Mouse (Mus musculus): ENCODE measurements around the gene Gm45618.

Gm45618 gene

GRCm38 (mm10) chr7:142094301-142095143 lies 26.0 kb downstream of the Gm45618 start:
- in situ Hi-C loops (cut with MboI; ENCODE audit: low sequenced_read_pairs): no loop called here

GRCm38 (mm10) chr7:142093696-142094240 lies 26.8 kb downstream of the Gm45618 start:
- in situ Hi-C loops (cut with MboI; ENCODE audit: low sequenced_read_pairs): no loop called here

GRCm38 (mm10) chr7:142092991-142093390 lies 27.5 kb downstream of the Gm45618 start:
- in situ Hi-C loops (cut with MboI; ENCODE audit: low sequenced_read_pairs): no loop called here

DNA sequence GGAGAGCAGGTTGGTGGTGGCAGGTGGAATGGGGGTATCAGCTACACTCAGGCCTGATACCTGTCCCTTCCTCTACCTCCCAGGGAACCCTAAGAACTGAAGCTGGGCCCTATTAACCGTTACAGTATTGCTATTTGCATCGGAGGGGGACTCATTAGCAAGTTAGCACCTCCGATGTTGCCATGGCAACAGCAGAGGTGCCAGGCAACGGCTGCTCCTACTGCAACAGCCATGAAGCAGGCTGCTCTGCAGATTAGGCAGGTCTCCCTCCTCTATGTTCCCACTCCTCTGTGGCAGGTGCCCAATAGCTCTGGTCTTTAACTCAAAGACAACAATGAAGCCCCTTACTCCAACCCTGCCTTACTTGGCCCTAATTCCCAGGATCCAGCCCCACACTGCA lies 28.7 kb downstream of the Gm45618 start:
- in situ Hi-C loops (cut with MboI; ENCODE audit: low sequenced_read_pairs): no loop called here

- in situ Hi-C loops (cut with MboI; ENCODE audit: low sequenced_read_pairs): no loop called here
Observed at GRCm38 (mm10) chr7:142089648-142090447, 30.7 kb downstream of the Gm45618 start.

GRCm38 (mm10) chr7:142088886-142089285 lies 31.6 kb downstream of the Gm45618 start:
- in situ Hi-C loops (cut with MboI; ENCODE audit: low sequenced_read_pairs): no loop called here

DNA sequence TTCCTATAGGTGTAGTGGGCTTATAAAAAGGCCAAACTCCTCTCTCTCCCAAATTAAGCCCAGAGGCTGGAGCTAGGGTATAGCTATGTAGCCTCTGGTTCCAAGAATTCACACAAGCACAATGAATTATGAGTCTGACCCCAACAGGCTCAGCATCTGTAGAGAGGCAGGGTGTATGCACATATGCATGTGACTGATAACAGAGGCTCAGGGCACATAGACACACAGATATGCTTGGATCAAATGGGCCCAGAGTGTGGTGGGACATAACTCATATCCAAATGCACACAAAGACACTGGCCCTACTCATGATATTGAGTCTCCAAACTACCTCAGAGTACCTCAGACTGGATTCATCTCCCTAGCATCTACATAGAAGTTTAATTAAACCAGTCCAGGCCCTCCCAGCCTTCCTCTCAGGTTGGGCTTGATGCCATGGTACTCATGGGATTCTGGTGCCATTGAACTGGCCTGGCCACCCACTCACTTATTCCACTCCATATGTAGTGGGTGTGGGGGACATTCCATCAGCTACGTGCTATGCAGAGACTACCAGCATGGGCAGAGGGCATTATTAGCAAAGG lies 33.4 kb downstream of the Gm45618 start:
- in situ Hi-C loops (cut with MboI; ENCODE audit: low sequenced_read_pairs): no loop called here

- in situ Hi-C loops (cut with MboI; ENCODE audit: low sequenced_read_pairs): no loop called here
Observed at GRCm38 (mm10) chr7:142086159-142086905, 34.2 kb downstream of the Gm45618 start.

GRCm38 (mm10) chr7:142084820-142085219 lies 35.7 kb downstream of the Gm45618 start:
- in situ Hi-C loops (cut with MboI; ENCODE audit: low sequenced_read_pairs): no loop called here

GRCm38 (mm10) chr7:142084395-142084794 lies 36.1 kb downstream of the Gm45618 start:
- in situ Hi-C loops (cut with MboI; ENCODE audit: low sequenced_read_pairs): no loop called here

GRCm38 (mm10) chr7:142083588-142084317 lies 36.8 kb downstream of the Gm45618 start:
- in situ Hi-C loops (cut with MboI; ENCODE audit: low sequenced_read_pairs): no loop called here

- in situ Hi-C loops (cut with MboI; ENCODE audit: low sequenced_read_pairs): no loop called here
Observed at GRCm38 (mm10) chr7:142082607-142083006, 37.9 kb downstream of the Gm45618 start.

GRCm38 (mm10) chr7:142082179-142082578 lies 38.4 kb downstream of the Gm45618 start:
- in situ Hi-C loops (cut with MboI; ENCODE audit: low sequenced_read_pairs): no loop called here

DNA sequence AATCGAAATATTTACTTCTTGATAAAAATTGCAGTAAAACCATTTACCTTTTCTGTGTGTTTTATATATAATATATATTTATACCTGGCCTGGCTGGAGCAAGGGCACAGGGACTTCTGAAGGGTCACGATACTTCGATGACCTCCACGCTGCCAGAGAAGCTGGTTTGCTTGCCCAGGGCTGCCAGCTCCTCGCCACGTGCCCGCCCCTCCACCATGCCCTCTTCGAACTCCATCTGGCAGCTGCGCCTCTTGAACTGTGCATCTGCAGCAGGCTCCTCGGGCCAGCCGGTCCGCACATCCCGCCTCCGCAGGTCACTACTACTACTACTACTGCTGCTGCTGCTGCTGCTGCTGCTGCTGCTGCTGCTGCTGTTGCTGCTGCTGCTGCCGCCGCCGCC lies 38.8 kb downstream of the Gm45618 start:
- in situ Hi-C loops (cut with MboI; ENCODE audit: low sequenced_read_pairs): no loop called here

- in situ Hi-C loops (cut with MboI; ENCODE audit: low sequenced_read_pairs): no loop called here
Observed at GRCm38 (mm10) chr7:142080876-142081275, 39.7 kb downstream of the Gm45618 start.

- in situ Hi-C loops (cut with MboI; ENCODE audit: low sequenced_read_pairs): no loop called here
Observed at GRCm38 (mm10) chr7:142079365-142079764, 41.2 kb downstream of the Gm45618 start.

DNA sequence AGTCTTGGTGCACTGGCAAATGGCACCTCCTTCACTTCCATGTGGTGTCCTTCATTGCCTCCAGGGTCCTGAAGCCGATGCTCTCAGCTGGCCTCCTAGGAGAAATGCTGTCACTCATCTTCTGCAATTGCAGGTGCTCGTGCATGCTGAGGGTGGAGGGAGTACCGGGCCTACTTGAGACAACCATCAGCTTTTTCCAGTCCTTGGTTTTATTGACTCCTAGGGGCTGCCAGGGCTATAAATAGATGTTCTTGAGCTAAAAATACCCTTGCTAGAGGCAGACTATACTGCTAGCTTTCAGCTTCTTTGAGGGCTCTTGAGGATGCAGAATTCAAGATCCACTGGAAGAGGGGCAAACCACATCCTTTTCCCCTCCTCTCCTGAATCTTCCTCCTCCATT lies 43.4 kb downstream of the Gm45618 start:
- in situ Hi-C loops (cut with MboI; ENCODE audit: low sequenced_read_pairs): no loop called here

GRCm38 (mm10) chr7:142074146-142074886 lies 46.2 kb downstream of the Gm45618 start:
- in situ Hi-C loops (cut with MboI; ENCODE audit: low sequenced_read_pairs): no loop called here

DNA sequence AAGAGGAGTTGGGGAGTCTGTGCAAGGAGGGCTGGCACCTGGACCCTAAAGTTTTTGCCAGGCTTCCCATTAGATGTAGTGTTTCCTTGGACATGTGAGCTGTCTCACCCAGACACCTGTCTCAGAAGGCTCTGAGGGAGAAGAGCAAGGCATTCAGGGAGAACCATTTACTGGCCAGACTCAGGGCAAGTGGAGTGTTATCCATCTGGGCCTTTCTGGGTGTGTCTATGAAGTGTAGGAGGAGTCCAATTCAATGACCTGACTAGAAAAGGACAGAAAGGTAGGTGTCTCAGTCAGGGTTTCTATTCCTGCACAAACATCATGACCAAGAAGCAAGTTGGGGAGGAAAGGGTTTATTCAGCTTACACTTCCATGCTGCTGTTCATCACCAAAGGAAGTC lies 48.8 kb downstream of the Gm45618 start:
- in situ Hi-C loops (cut with MboI; ENCODE audit: low sequenced_read_pairs): no loop called here

Data from CH12F3 (cell line).